Mouse (Mus musculus): ENCODE data around the gene Acad12.

DNA sequence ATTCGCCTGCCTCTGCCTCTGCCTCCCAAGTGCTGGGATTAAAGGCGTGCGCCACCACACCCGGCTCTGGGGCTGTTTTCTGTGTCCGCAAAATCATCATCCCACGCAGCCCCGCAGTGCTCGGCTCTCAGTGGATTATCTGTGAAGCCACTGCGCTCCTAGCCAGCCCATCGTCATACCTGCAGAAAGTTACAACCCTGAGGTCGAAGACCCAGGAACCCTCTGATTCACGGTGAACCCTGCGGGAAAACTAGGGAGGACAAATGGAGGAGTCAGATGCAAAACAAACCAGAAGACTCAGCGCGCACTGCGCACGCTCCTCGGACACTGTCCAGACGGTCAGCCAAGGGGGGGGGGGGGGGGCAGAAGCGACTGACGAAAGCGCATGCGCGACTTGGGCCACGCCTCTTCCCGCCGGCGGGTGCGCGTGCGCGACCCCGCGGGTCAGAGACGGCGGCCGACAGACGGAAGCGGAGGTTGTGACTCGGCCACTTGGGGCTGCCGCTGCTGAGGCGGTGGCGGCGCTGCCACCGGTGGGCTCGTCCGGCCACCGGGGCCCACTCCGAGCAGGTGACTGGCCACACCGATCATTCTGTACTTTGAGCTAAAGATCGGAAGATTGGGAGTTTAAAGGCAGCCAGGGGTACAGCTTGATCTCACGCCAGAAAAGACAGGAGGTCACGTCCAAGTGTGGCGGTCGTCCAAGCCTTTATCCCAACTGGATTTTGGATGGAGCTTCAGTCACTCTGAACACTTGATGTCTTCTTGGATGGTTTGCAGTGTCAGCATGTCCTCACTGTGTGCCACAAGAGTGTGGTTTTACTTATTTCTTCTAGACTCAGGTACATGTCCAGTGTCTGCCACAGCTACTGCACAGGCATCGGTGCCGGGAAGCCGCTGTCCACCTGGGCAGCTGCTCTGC is at the start of gene Acad12:
- peak; percentile 98 for TF ChIP-seq POLR2A (IDR thresholded peaks at IDR 0.05; ENCODE audit: insufficient read depth, low read depth, low read length)
- TF ChIP-seq CTCF (IDR thresholded peaks at IDR 0.05; ENCODE audit: insufficient read depth, low read depth, low read length), result no peak

All from olfactory bulb, adult 2 months (tissue).